Mouse (Mus musculus) myocyte (in vitro differentiated cells): ENCODE measurements around the gene Efna1. TPM values are rescaled to one million over a fixed set of nuclear protein-coding genes. Genes with fewer than 3 reads are reported as not detected.

Experiments
- H3K27me3 ChIP-seq: one replicate; pipeline ENCODE4 v1.6.1; 2011; ENCODE audit not compliant: control insufficient read depth, insufficient read depth, insufficient read length
- H3K36me3 ChIP-seq: one replicate; pipeline ENCODE4 v1.6.1; 2011; ENCODE audit not compliant: control insufficient read depth, insufficient read depth
- H3K4me2 ChIP-seq: one replicate; pipeline ENCODE4 v1.6.1; 2011; ENCODE audit warnings: low read depth, control low read depth
- H3K4me3 ChIP-seq: one replicate; pipeline ENCODE4 v1.5.1; 2011; ENCODE audit warnings: mild to moderate bottlenecking, control low read depth, moderate library complexity
- H3K79me2 ChIP-seq: one replicate; pipeline ENCODE4 v1.6.1; 2011; ENCODE audit not compliant: control insufficient read depth, insufficient read depth
- H3ac ChIP-seq: one replicate; pipeline ENCODE4 v1.6.1; 2011; ENCODE audit not compliant: control insufficient read depth, insufficient read length
- CEBPB ChIP-seq: IDR thresholded peaks from 2 replicates; pipeline ENCODE4 v1.6.1; 2011; ENCODE audit warnings: mild to moderate bottlenecking, moderate library complexity; ENCODE audit not compliant: poor library complexity, insufficient read depth, severe bottlenecking
- E2F4 ChIP-seq: IDR thresholded peaks from one replicate; pipeline ENCODE4 v1.6.1; 2011; ENCODE audit warnings: mild to moderate bottlenecking, control low read depth, moderate library complexity; ENCODE audit not compliant: insufficient read depth
- MAX ChIP-seq: IDR thresholded peaks from one replicate; pipeline ENCODE4 v1.6.1; 2011; ENCODE audit warnings: low read depth, mild to moderate bottlenecking, control low read depth
- MYOD1 ChIP-seq, 3 experiments: IDR thresholded peaks; one replicate each; pipeline ENCODE4 v1.6.1; 2011; ENCODE audit warnings: control low read depth in 2 of 3, low read depth in 2 of 3, mild to moderate bottlenecking in 2 of 3, moderate library complexity in 1 of 3; ENCODE audit not compliant: insufficient read length in 2 of 3, control insufficient read depth in 1 of 3
- MYOG ChIP-seq, 3 experiments: IDR thresholded peaks; one replicate each; pipeline ENCODE4 v1.6.1; 2011; ENCODE audit warnings: control low read depth in 2 of 3, low read depth in 2 of 3, mild to moderate bottlenecking in 2 of 3; ENCODE audit not compliant: insufficient read length in 2 of 3, control insufficient read depth in 1 of 3, insufficient read depth in 1 of 3
- POLR2A ChIP-seq: IDR thresholded peaks from one replicate; pipeline ENCODE4 v1.6.1; 2011; ENCODE audit warnings: low read depth, mild to moderate bottlenecking, control low read depth, moderate library complexity; ENCODE audit not compliant: insufficient read length
- POLR2AphosphoS2 ChIP-seq: IDR thresholded peaks from one replicate; pipeline ENCODE4 v1.6.1; 2011; ENCODE audit warnings: low read depth, control low read depth; ENCODE audit not compliant: insufficient read length
- REST ChIP-seq: IDR thresholded peaks from one replicate; pipeline ENCODE4 v1.6.1; 2011; ENCODE audit warnings: mild to moderate bottlenecking, control low read depth, moderate library complexity; ENCODE audit not compliant: insufficient read depth, insufficient read length
- SRF ChIP-seq: IDR thresholded peaks from one replicate; pipeline ENCODE4 v1.6.1; 2011; ENCODE audit warnings: low read depth; ENCODE audit not compliant: control insufficient read depth, insufficient read length
- TCF12 ChIP-seq: IDR thresholded peaks from one replicate; pipeline ENCODE4 v1.6.1; 2011; ENCODE audit warnings: mild to moderate bottlenecking, control low read depth; ENCODE audit not compliant: poor library complexity, insufficient read depth, severe bottlenecking
- TCF3 ChIP-seq: IDR thresholded peaks from one replicate; pipeline ENCODE4 v1.6.1; 2011; ENCODE audit warnings: low read depth, control low read depth; ENCODE audit not compliant: insufficient read length
- USF1 ChIP-seq: IDR thresholded peaks from one replicate; pipeline ENCODE4 v1.6.1; 2011; ENCODE audit warnings: low read depth, mild to moderate bottlenecking, control low read depth, moderate library complexity
- polyA plus RNA-seq: library from polyadenylated mRNA; unstranded; fragments of >200 nt; fragmentation: generic; extraction: Trizol; gene quantifications from one replicate; pipeline ENCODE4 v1.2.1, GENCODE M21; 2012; ENCODE audit warnings: missing spikeins

Efna1 gene
- polyA plus RNA-seq, 1 experiment: 8.2 TPM

- H3K27me3 ChIP-seq: peaks cover 13% of the 10 kb centered on the region
- no peak overlapping the region for H3K4me2 ChIP-seq
- H3K79me2 ChIP-seq: no peaks in the 10 kb centered on the region
- H3K36me3 ChIP-seq: no peaks in the 10 kb centered on the region
- H3ac ChIP-seq: no peak overlapping the region
- H3K4me3 ChIP-seq: no peak overlapping the region
- TF ChIP-seq TCF12: no peak
- no peak for TF ChIP-seq REST
- no peak for TF ChIP-seq SRF
- no peak for TF ChIP-seq USF1
- no peak for TF ChIP-seq MYOG (IDR thresholded peaks at IDR 0.05; ENCODE audit: control insufficient read depth in 1 of 3, insufficient read depth in 1 of 3, insufficient read length in 2 of 3, low read depth in 2 of 3)
- no peak for TF ChIP-seq POLR2AphosphoS2
Observed at GRCm38 (mm10) chr3:89285526-89285925, 4.6 kb upstream of the Efna1 start.

DNA sequence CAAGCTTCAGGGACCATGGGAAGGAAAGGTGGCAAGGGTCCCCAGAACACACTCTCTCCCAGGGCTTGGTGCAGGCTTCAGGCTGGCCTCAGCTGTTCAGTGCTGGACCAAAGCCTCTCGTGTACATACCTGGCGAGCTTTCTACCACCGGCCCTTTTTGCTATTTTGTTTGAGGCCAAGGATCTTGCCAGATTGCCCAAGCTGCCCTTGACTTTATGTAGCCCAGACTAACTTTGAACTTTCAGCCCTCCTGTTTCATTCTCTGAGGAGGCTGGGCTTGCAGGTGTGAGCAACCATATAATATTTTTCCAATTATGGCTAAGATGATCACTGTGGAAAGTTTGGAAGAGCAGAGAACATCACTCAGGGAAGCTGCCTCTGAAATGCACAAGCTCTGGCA is 3.3 kb upstream of the Efna1 start:
- no peak for TF ChIP-seq TCF12
- TF ChIP-seq MAX: no peak
- no peak for TF ChIP-seq REST
- TF ChIP-seq TCF3: no peak
- Histone ChIP-seq H3ac (no peak overlapping the region), H3K4me3 (no peak overlapping the region)

DNA sequence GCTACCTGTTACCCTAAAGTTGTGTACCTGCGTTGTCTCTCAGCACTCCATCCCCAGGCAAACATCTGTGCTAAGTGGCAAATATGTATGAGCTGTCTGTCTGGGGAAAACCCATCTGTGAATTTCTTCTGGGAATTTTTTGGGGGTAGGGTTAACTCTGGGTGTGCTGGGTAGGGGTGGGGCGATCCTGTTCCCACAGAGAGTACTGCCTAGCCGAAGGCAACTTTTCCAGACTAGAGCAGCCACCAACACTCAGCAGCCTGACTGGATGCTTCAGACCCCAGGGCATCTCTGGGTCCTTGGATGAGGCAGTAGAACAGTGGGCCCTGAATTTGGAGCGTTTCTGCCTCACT is 1.3 kb upstream of the Efna1 start:
- Histone ChIP-seq H3K4me2 (no peak overlapping the region), H3K4me3 (no peak overlapping the region), H3K79me2 (no peaks in the 10 kb centered on the region), H3K27me3 (peaks cover 9% of the 10 kb centered on the region), H3K36me3 (no peaks in the 10 kb centered on the region), H3ac (no peak overlapping the region)
- TF ChIP-seq MAX: no peak
- no peak for TF ChIP-seq E2F4
- no peak for TF ChIP-seq MYOG (IDR thresholded peaks at IDR 0.05; ENCODE audit: control insufficient read depth in 1 of 3, insufficient read depth in 1 of 3, insufficient read length in 2 of 3, low read depth in 2 of 3)
- TF ChIP-seq POLR2AphosphoS2: no peak
- no peak for TF ChIP-seq POLR2A
- TF ChIP-seq TCF3: no peak
- no peak for TF ChIP-seq CEBPB
- no peak for TF ChIP-seq USF1
- TF ChIP-seq SRF: no peak
- TF ChIP-seq TCF12: no peak

More for the DNA sequence above, 3.3 kb upstream of the Efna1 start:
- H3K36me3 ChIP-seq: no peaks in the 10 kb centered on the region
- no peaks in the 10 kb centered on the region for H3K79me2 ChIP-seq
- no peak overlapping the region for H3K4me2 ChIP-seq
- H3K27me3 ChIP-seq: peaks cover 13% of the 10 kb centered on the region

- peak overlapping the region; percentile 83 for H3K4me2 ChIP-seq
- H3K79me2 ChIP-seq: no peaks in the 10 kb centered on the region
- TF ChIP-seq USF1: no peak
- TF ChIP-seq MYOD1 (IDR thresholded peaks at IDR 0.05; ENCODE audit: control insufficient read depth in 1 of 3, insufficient read length in 2 of 3, low read depth in 2 of 3): no peak
- TF ChIP-seq POLR2A: no peak
- no peak for TF ChIP-seq SRF
- TF ChIP-seq MAX: no peak
- TF ChIP-seq E2F4: no peak
- no peak for TF ChIP-seq TCF12
- no peak for TF ChIP-seq POLR2AphosphoS2
- no peak for TF ChIP-seq TCF3
- TF ChIP-seq CEBPB: no peak
- H3K36me3 ChIP-seq: no peaks in the 10 kb centered on the region
- peak overlapping the region; percentile 59 for H3K4me3 ChIP-seq
- peaks cover 7% of the 10 kb centered on the region for H3K27me3 ChIP-seq
- no peak overlapping the region for H3ac ChIP-seq
Observed at GRCm38 (mm10) chr3:89281579-89282290, 793 bp upstream of the Efna1 start.

- Histone ChIP-seq H3ac (no peak overlapping the region), H3K36me3 (peaks cover 2% of the 10 kb centered on the region), H3K4me2 (peak overlapping the region; percentile 83), H3K4me3 (peak overlapping the region; percentile 59), H3K27me3 (no peaks in the 10 kb centered on the region), H3K79me2 (no peaks in the 10 kb centered on the region)
- TF ChIP-seq POLR2A (no peak), USF1 (no peak), POLR2AphosphoS2 (no peak), E2F4 (no peak), TCF3 (no peak), MAX (no peak), MYOG (IDR thresholded peaks at IDR 0.05; ENCODE audit: control insufficient read depth in 1 of 3, insufficient read depth in 1 of 3, insufficient read length in 2 of 3, low read depth in 2 of 3) (no peak), MYOD1 (IDR thresholded peaks at IDR 0.05; ENCODE audit: control insufficient read depth in 1 of 3, insufficient read length in 2 of 3, low read depth in 2 of 3) (no peak), SRF (no peak), CEBPB (no peak), REST (no peak), TCF12 (no peak)
Observed at GRCm38 (mm10) chr3:89280050-89280605, 814 bp downstream of the Efna1 start.
